Mouse (Mus musculus) liver, postnatal 0 days (tissue): ENCODE measurements around the gene Max.

ENCODE experiments used
- CTCF ChIP-seq: sonication (generic); IDR thresholded peaks from 2 replicates; pipeline ENCODE4 v1.5.1; 2016; ENCODE audit warnings: antibody characterized with exemption, low read depth
- EP300 ChIP-seq: IDR thresholded peaks from 2 replicates; pipeline ENCODE4 v1.6.1; 2016; ENCODE audit warnings: antibody characterized with exemption, low read depth, mild to moderate bottlenecking

GRCm38 (mm10) chr12:76948185-76948584 is 13.8 kb downstream of the Max start:
- no peak for TF ChIP-seq EP300
- TF ChIP-seq CTCF: no peak
